ENCODE assay signal across 16 mouse cellular contexts in genomic region chr6:96114151-96114550, GRCm38 (mm10). TPM values are rescaled to one million over a fixed set of nuclear protein-coding genes. Genes with fewer than 3 reads are reported as not detected.
DNase-seq lines count a peak whose midpoint lies in the region; ATAC-seq and TF ChIP-seq lines count a peak whose summit lies in the region.
"Had no signal": no experiment of that assay in that cellular context is flagged by ENCODE, and none has a peak within 500 bp of the region (broad histone marks: within the 10 kb centered on the region; RNA-seq: fewer than 3 reads in every experiment).

No protein-coding gene starts in this region.

- TF ChIP-seq CTCF in kidney, postnatal 0 days (IDR thresholded peaks at IDR 0.05; ENCODE audit: low read depth), result no peak
- TF ChIP-seq CTCF in hindbrain, postnatal 0 days (IDR thresholded peaks at IDR 0.05; ENCODE audit: low read depth), result no peak

- no peaks in the 10 kb centered on the region for H3K27me3 ChIP-seq in kidney, postnatal 0 days (ENCODE audit: insufficient read depth, low read length)
- no peaks in the 10 kb centered on the region; the same call in 1 of the 2 replicates for H3K27me3 ChIP-seq in embryonic facial prominence, embryonic 14.5 days (replicated peaks; ENCODE audit: control insufficient read depth, insufficient read depth, low read length)
- H3K27me3 ChIP-seq in hindbrain, postnatal 0 days (ENCODE audit: insufficient read depth, low read length), result 0 out of 2 replicates have a peak, but pooled peaks cover 3% of the 10 kb centered on the region
- H3K27me3 ChIP-seq in neural tube, embryonic 13.5 days, result no peaks in the 10 kb centered on the region
- H3K27me3 ChIP-seq: CH12.LX had no signal

- no peak for DNase-seq in kidney, postnatal 0 days (ENCODE audit: low spot score)
- DNase-seq in kidney, postnatal 25 days, result no peak
- no peak for DNase-seq in embryonic facial prominence, embryonic 14.5 days (ENCODE audit: low spot score)
- no peak for DNase-seq in hindbrain, postnatal 0 days (ENCODE audit: low spot score)
- DNase-seq in right cerebral cortex, postnatal 14 days, result no peak
- no peak for DNase-seq in c-Kit-positive CD71-positive TER-119-positive erythroid progenitor cells, embryonic 14.5 days (ENCODE audit: low spot score)
- DNase-seq in layer of hippocampus, postnatal 14 days (ENCODE audit: low spot score in 2 of 2), result no peak
- DNase-seq: cerebellum, postnatal 14 days; gastrocnemius, postnatal 25 days; kidney, postnatal 4 days; left cerebral cortex, postnatal 4 days; lung, postnatal 14 days had no signal

- no peak overlapping the region for H3K27ac ChIP-seq in kidney, postnatal 0 days
- H3K27ac ChIP-seq in embryonic facial prominence, embryonic 14.5 days (replicated peaks; ENCODE audit: low read depth, low read length), result no peak overlapping the region
- H3K27ac ChIP-seq in hindbrain, postnatal 0 days, result no peak overlapping the region
- peak overlapping the region; percentile 49 for H3K27ac ChIP-seq in neural tube, embryonic 13.5 days (replicated peaks)

- H3K9me3 ChIP-seq in kidney, postnatal 0 days (replicated peaks; ENCODE audit: low read length), result no peaks in the 10 kb centered on the region
- H3K9me3 ChIP-seq in embryonic facial prominence, embryonic 14.5 days (ENCODE audit: control insufficient read depth, low read length), result no peaks in the 10 kb centered on the region
- no peaks in the 10 kb centered on the region for H3K9me3 ChIP-seq in hindbrain, postnatal 0 days (ENCODE audit: low read length)
- no peaks in the 10 kb centered on the region for H3K9me3 ChIP-seq in neural tube, embryonic 13.5 days

- peaks cover 6% of the 10 kb centered on the region for H3K4me1 ChIP-seq in kidney, postnatal 0 days (replicated peaks; ENCODE audit: insufficient read depth, low read length)
- H3K4me1 ChIP-seq in embryonic facial prominence, embryonic 14.5 days (ENCODE audit: control insufficient read depth, insufficient read depth, low read length), result peaks cover 5% of the 10 kb centered on the region
- no peaks in the 10 kb centered on the region for H3K4me1 ChIP-seq in hindbrain, postnatal 0 days (ENCODE audit: insufficient read depth, low read length)
- peaks cover 55% of the 10 kb centered on the region for H3K4me1 ChIP-seq in neural tube, embryonic 13.5 days (replicated peaks)

- H3K4me2 ChIP-seq in kidney, postnatal 0 days (ENCODE audit: low read length), result peak overlapping the region; percentile 94
- H3K4me2 ChIP-seq in embryonic facial prominence, embryonic 14.5 days (ENCODE audit: low read depth, low read length), result peak overlapping the region; percentile 50
- peak overlapping the region; percentile 99 for H3K4me2 ChIP-seq in hindbrain, postnatal 0 days (ENCODE audit: low read depth, low read length)
- H3K4me2 ChIP-seq in neural tube, embryonic 13.5 days, result peak overlapping the region; percentile 89

- no peak for ATAC-seq in kidney, postnatal 0 days (replicated peaks; ENCODE audit: low FRiP score, low read depth)
- ATAC-seq in embryonic facial prominence, embryonic 14.5 days (ENCODE audit: low read depth), result no peak
- ATAC-seq in hindbrain, postnatal 0 days, result no peak
- no peak for ATAC-seq in neural tube, embryonic 13.5 days (ENCODE audit: low read depth)

- no peak overlapping the region for H3K9ac ChIP-seq in kidney, postnatal 0 days (ENCODE audit: low read depth, low read length)
- H3K9ac ChIP-seq in embryonic facial prominence, embryonic 14.5 days (ENCODE audit: low read depth, low read length), result no peak overlapping the region
- no peak overlapping the region for H3K9ac ChIP-seq in hindbrain, postnatal 0 days (replicated peaks; ENCODE audit: low read length)
- H3K9ac ChIP-seq in neural tube, embryonic 13.5 days, result peak overlapping the region; percentile 56; the same call in 1 of the 2 replicates

- 24% methylated on average over 1 of the region's 1 CpGs for WGBS in kidney, postnatal 0 days
- 19% methylated on average over 1 of the region's 1 CpGs for WGBS in embryonic facial prominence, embryonic 14.5 days
- 19% methylated on average over 1 of the region's 1 CpGs for WGBS in hindbrain, postnatal 0 days
- 10% methylated on average over 1 of the region's 1 CpGs for WGBS in neural tube, embryonic 13.5 days

- no peaks in the 10 kb centered on the region for H3K36me3 ChIP-seq in kidney, postnatal 0 days (ENCODE audit: insufficient read depth, low read length)
- H3K36me3 ChIP-seq in embryonic facial prominence, embryonic 14.5 days (ENCODE audit: control insufficient read depth, insufficient read depth, low read length), result no peaks in the 10 kb centered on the region
- no peaks in the 10 kb centered on the region for H3K36me3 ChIP-seq in hindbrain, postnatal 0 days (ENCODE audit: insufficient read depth, low read length)
- H3K36me3 ChIP-seq in neural tube, embryonic 13.5 days, result no peaks in the 10 kb centered on the region

- no peak overlapping the region; the same call in 1 of the 2 replicates for H3K4me3 ChIP-seq in kidney, postnatal 0 days (replicated peaks; ENCODE audit: low read depth, low read length)
- no peak overlapping the region; the same call in none of the 2 replicates for H3K4me3 ChIP-seq in embryonic facial prominence, embryonic 14.5 days (ENCODE audit: low read depth, low read length)
- peak overlapping the region; percentile 61 for H3K4me3 ChIP-seq in hindbrain, postnatal 0 days (ENCODE audit: low read length)
- peak overlapping the region; percentile 55 for H3K4me3 ChIP-seq in neural tube, embryonic 13.5 days
- H3K4me3 ChIP-seq: myocyte had no signal

RNA-seq across cellular contexts. Expression of gene Fam19a1, which starts 1.2 kb away (rescaled TPM):
- polyA plus RNA-seq in kidney, postnatal 0 days (2015; fragmentation: Nextera tagmentation; extraction: Ambion mirVana), result 3.6 and 3.8 TPM in 2 replicates
- polyA plus RNA-seq in embryonic facial prominence, embryonic 14.5 days (2014; fragmentation: Nextera tagmentation; extraction: Ambion mirVana), result 2.0 and 3.5 TPM in 2 replicates
- total RNA-seq in hindbrain, postnatal 0 days (2014; rRNA removed), result 10.1 and 10.8 TPM in 2 replicates
- 13.2 and 13.3 TPM in 2 replicates for polyA plus RNA-seq in hindbrain, postnatal 0 days (2015; fragmentation: Nextera tagmentation; extraction: Ambion mirVana)
- 21.2 and 26.0 TPM in 2 replicates for polyA plus RNA-seq in neural tube, embryonic 13.5 days (2015; fragmentation: Nextera tagmentation; extraction: Ambion mirVana)
- 10 to 100 TPM; 62.9 to 63.4 TPM for total RNA-seq in layer of hippocampus, postnatal 14 days (2021)
- total RNA-seq: gastrocnemius, postnatal 25 days had no signal

RNA-seq across cellular contexts. Expression of gene 1700123L14Rik, which starts 51.9 kb away (rescaled TPM):
- not detected in 2 replicates for polyA plus RNA-seq in kidney, postnatal 0 days (2015; fragmentation: Nextera tagmentation; extraction: Ambion mirVana)
- not detected in 2 replicates for polyA plus RNA-seq in embryonic facial prominence, embryonic 14.5 days (2014; fragmentation: Nextera tagmentation; extraction: Ambion mirVana)
- total RNA-seq in hindbrain, postnatal 0 days (2014; rRNA removed), result not detected in 2 replicates
- not detected in 2 replicates for polyA plus RNA-seq in hindbrain, postnatal 0 days (2015; fragmentation: Nextera tagmentation; extraction: Ambion mirVana)
- not detected in 2 replicates for polyA plus RNA-seq in neural tube, embryonic 13.5 days (2015; fragmentation: Nextera tagmentation; extraction: Ambion mirVana)
- under 1 TPM in 1 of 2 experiments, not detected in 1; 0.25 TPM for total RNA-seq in layer of hippocampus, postnatal 14 days (2021)
- total RNA-seq: CH12.LX; gastrocnemius, postnatal 25 days; left cerebral cortex, postnatal 4 days had no signal
- polyA plus RNA-seq: heart, postnatal 0 days; myocyte had no signal

Comparison
In these comparisons a context has a peak if more than half of its experiments do, and no peak if none do; other contexts are left out.
1. H3K4me3 ChIP-seq: peak in hindbrain, postnatal 0 days (single experiment) and neural tube, embryonic 13.5 days (single experiment); none in kidney, postnatal 0 days (single experiment) and embryonic facial prominence, embryonic 14.5 days (single experiment).
2. Peak in every context shown above with its lines, with median percentiles within 50 percentile points of each other: H3K4me2 ChIP-seq.